Mouse (Mus musculus) adrenal gland, adult 8-10 months (tissue): ENCODE results near the gene Pfdn5. TPM values are rescaled to one million over a fixed set of nuclear protein-coding genes. Genes with fewer than 3 reads are reported as not detected.

Experiments
- DNase-seq: peaks from one replicate; pipeline ENCODE4 v3.0.0; 2022
- total RNA-seq, 4 experiments: library from RNA; stranded (reverse); gene quantifications; 2 replicates each; pipeline ENCODE4 v1.2.4; 2022

The Pfdn5 gene
- total RNA-seq, 4 experiments from 2014 or later, result 440 to 517 (median 466) TPM

- peak; percentile 32 for DNase-seq
Observed at GRCm38 (mm10) chr15:102376453-102377162, 50.7 kb downstream of the Pfdn5 start.

DNA sequence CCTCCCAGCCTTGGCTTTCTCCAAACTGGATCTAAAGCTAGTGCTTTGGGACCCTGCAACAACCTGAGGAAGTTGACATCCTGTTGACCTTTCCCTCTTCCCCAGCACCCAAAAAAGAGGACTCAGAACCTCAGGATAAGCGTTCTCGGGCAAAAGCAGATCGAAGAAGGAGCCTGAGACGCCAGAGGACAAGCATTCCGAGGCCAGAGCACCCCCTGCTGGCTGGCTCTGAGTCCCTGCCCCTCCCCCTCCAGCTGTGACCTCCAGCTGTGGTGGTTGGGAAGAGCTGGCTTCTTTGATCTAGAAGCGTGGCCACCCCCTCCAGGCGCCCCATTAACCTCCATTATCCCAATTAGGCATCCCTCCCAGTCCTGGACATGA, 51.2 kb downstream of the Pfdn5 start:
- DNase-seq, result peak; percentile 78

- DNase-seq, result peak; percentile 52
Observed at GRCm38 (mm10) chr15:102377810-102378262, 51.9 kb downstream of the Pfdn5 start.

Other genes with a start within 250 kb of the Pfdn5 start
- 100 to 1,000 TPM in 2 of 4 experiments, 10 to 100 TPM in 2; 77.5 to 129 (median 107) TPM for gene Tns2, start 225.7 kb upstream of the Pfdn5 start, total RNA-seq
- 10 to 100 TPM; 46.6 to 70.4 (median 57.7) TPM for gene Spryd3, start 189.9 kb upstream of the Pfdn5 start, total RNA-seq
- gene Igfbp6, start 181.8 kb upstream of the Pfdn5 start, total RNA-seq, result 10 to 100 TPM; 37.0 to 63.8 (median 49.2) TPM
- under 1 TPM; 0.15 to 0.43 (median 0.26) TPM for gene Soat2, start 175.6 kb upstream of the Pfdn5 start, total RNA-seq
- gene Zfp740, start 122.9 kb upstream of the Pfdn5 start, total RNA-seq, result 100 to 1,000 TPM in 1 of 4 experiments, 10 to 100 TPM in 3; 61.9 to 108 (median 86.0) TPM
- gene Csad, start 121.4 kb upstream of the Pfdn5 start, total RNA-seq, result 10 to 100 TPM; 71.3 to 85.0 (median 75.5) TPM
- gene Itgb7, start 94.2 kb upstream of the Pfdn5 start, total RNA-seq, result 1 to 10 TPM; 2.7 to 7.9 (median 5.4) TPM
- 10 to 100 TPM; 19.9 to 43.0 (median 34.4) TPM for gene Rarg, start 68.6 kb upstream of the Pfdn5 start, total RNA-seq
- under 1 TPM in 2 of 4 experiments, not detected in 2; 0.24 to 0.31 TPM for gene Gm9918, start 55.6 kb upstream of the Pfdn5 start, total RNA-seq
- 10 to 100 TPM; 37.1 to 45.4 (median 39.5) TPM for gene Mfsd5, start 46.7 kb upstream of the Pfdn5 start, total RNA-seq
- gene Espl1, start 29.9 kb upstream of the Pfdn5 start, total RNA-seq, result 1 to 10 TPM; 1.4 to 5.3 (median 2.3) TPM
- 10 to 100 TPM; 65.4 to 96.8 (median 89.3) TPM for gene Myg1, start 5.6 kb downstream of the Pfdn5 start, total RNA-seq
- 10 to 100 TPM; 15.6 to 31.6 (median 21.4) TPM for gene Aaas, start 24.7 kb downstream of the Pfdn5 start, total RNA-seq
- under 1 TPM; 0.17 to 0.48 (median 0.33) TPM for gene Sp7, start 41.1 kb downstream of the Pfdn5 start, total RNA-seq
- 10 to 100 TPM; 75.8 to 97.0 (median 91.9) TPM for gene Sp1, start 80.0 kb downstream of the Pfdn5 start, total RNA-seq
- 1 to 10 TPM; 1.1 to 1.9 (median 1.6) TPM for gene Amhr2, start 119.3 kb downstream of the Pfdn5 start, total RNA-seq
- 100 to 1,000 TPM in 2 of 4 experiments, 10 to 100 TPM in 2; 71.8 to 170 (median 96.4) TPM for gene Prr13, start 132.9 kb downstream of the Pfdn5 start, total RNA-seq
- gene Pcbp2, start 144.4 kb downstream of the Pfdn5 start, total RNA-seq, result 100 to 1,000 TPM; 594 to 678 (median 630) TPM
- gene Gm10337, start 177.6 kb downstream of the Pfdn5 start, total RNA-seq, result 1 to 10 TPM in 3 of 4 experiments, not detected in 1; 3.5 to 9.2 (median 8.3) TPM
- 10 to 100 TPM in 3 of 4 experiments, 1 to 10 TPM in 1; 9.5 to 27.1 (median 18.0) TPM for gene Map3k12, start 190.9 kb downstream of the Pfdn5 start, total RNA-seq
- 10 to 100 TPM; 31.9 to 50.7 (median 41.9) TPM for gene Tarbp2, start 192.1 kb downstream of the Pfdn5 start, total RNA-seq
- gene Npff, start 198.8 kb downstream of the Pfdn5 start, total RNA-seq, result 10 to 100 TPM in 1 of 4 experiments, 1 to 10 TPM in 3; 1.0 to 13.3 (median 5.6) TPM